Mouse (Mus musculus): ENCODE results near the gene Pard3b. TPM values are rescaled to one million over a fixed set of nuclear protein-coding genes. Genes with fewer than 3 reads are reported as not detected.

Gene Pard3b
- total and polyA plus RNA-seq, 2 experiments from 2014 or later: 4.4 to 6.1 TPM

- Histone ChIP-seq H3K4me1 (ENCODE audit: insufficient read depth) (peaks cover 6% of the 10 kb centered on the region; the same call in 1 of the 2 replicates), H3K9ac (no peak overlapping the region), H3K9me3 (ENCODE audit: low read length) (no peaks in the 10 kb centered on the region), H3K27ac (ENCODE audit: low read depth, low read length) (no peak overlapping the region; the same call in 1 of the 2 replicates), H3K4me2 (ENCODE audit: low read depth) (no peak overlapping the region), H3K36me3 (ENCODE audit: insufficient read depth) (no peaks in the 10 kb centered on the region), H3K27me3 (ENCODE audit: insufficient read depth, low read length) (no peaks in the 10 kb centered on the region), H3K4me3 (ENCODE audit: low read depth, low read length) (no peak overlapping the region)
- ATAC-seq (peak; percentile 83), DNase-seq (peak; percentile 73)
- WGBS: 38% methylated on average over 3 of the region's 3 CpGs
- TF ChIP-seq CTCF (IDR thresholded peaks at IDR 0.05; ENCODE audit: low read depth): no peak
These were observed 938.4 kb downstream of the Pard3b start for GRCm38 (mm10) chr1:62576939-62577590.

- no peak overlapping the region for H3K9ac ChIP-seq
- DNase-seq (no peak), ATAC-seq (no peak)
- no peaks in the 10 kb centered on the region for H3K36me3 ChIP-seq (ENCODE audit: insufficient read depth)
- no peak for TF ChIP-seq CTCF (IDR thresholded peaks at IDR 0.05; ENCODE audit: low read depth)
- 71% methylated on average over 7 of the region's 7 CpGs for WGBS
- peaks cover 9% of the 10 kb centered on the region; the same call in 1 of the 2 replicates for H3K4me1 ChIP-seq (ENCODE audit: insufficient read depth)
- H3K9me3 ChIP-seq (ENCODE audit: low read length): no peaks in the 10 kb centered on the region
- no peak overlapping the region for H3K4me3 ChIP-seq (ENCODE audit: low read depth, low read length)
- H3K27ac ChIP-seq (ENCODE audit: low read depth, low read length): no peak overlapping the region
- no peaks in the 10 kb centered on the region for H3K27me3 ChIP-seq (ENCODE audit: insufficient read depth, low read length)
- no peak overlapping the region for H3K4me2 ChIP-seq (ENCODE audit: low read depth)
These were observed 940.6 kb downstream of the Pard3b start for GRCm38 (mm10) chr1:62579024-62579765.

GRCm38 (mm10) chr1:62580314-62580935 lies 941.8 kb downstream of the Pard3b start:
- ATAC-seq: no peak
- 59% methylated on average over 4 of the region's 4 CpGs for WGBS

GRCm38 (mm10) chr1:62582476-62582875 lies 943.9 kb downstream of the Pard3b start:
- Histone ChIP-seq H3K4me2 (ENCODE audit: low read depth) (no peak overlapping the region), H3K9me3 (ENCODE audit: low read length) (no peaks in the 10 kb centered on the region), H3K27me3 (ENCODE audit: insufficient read depth, low read length) (no peaks in the 10 kb centered on the region), H3K4me1 (ENCODE audit: insufficient read depth) (peaks cover 3% of the 10 kb centered on the region; the same call in 1 of the 2 replicates), H3K36me3 (ENCODE audit: insufficient read depth) (no peaks in the 10 kb centered on the region), H3K9ac (no peak overlapping the region), H3K4me3 (ENCODE audit: low read depth, low read length) (no peak overlapping the region), H3K27ac (ENCODE audit: low read depth, low read length) (no peak overlapping the region)
- 38% methylated on average over 4 of the region's 4 CpGs for WGBS
- no peak for TF ChIP-seq CTCF (IDR thresholded peaks at IDR 0.05; ENCODE audit: low read depth)
- peak; percentile 85 for ATAC-seq
- DNase-seq: no peak

More at GRCm38 (mm10) chr1:62580314-62580935, 941.8 kb downstream of the Pard3b start:
- H3K4me3 ChIP-seq (ENCODE audit: low read depth, low read length): no peak overlapping the region
- H3K27me3 ChIP-seq (ENCODE audit: insufficient read depth, low read length): no peaks in the 10 kb centered on the region
- H3K4me1 ChIP-seq (ENCODE audit: insufficient read depth): peaks cover 9% of the 10 kb centered on the region; the same call in 1 of the 2 replicates
- no peaks in the 10 kb centered on the region for H3K9me3 ChIP-seq (ENCODE audit: low read length)
- no peak for TF ChIP-seq CTCF (IDR thresholded peaks at IDR 0.05; ENCODE audit: low read depth)
- H3K27ac ChIP-seq (ENCODE audit: low read depth, low read length): no peak overlapping the region
- H3K9ac ChIP-seq: no peak overlapping the region
- no peak overlapping the region for H3K4me2 ChIP-seq (ENCODE audit: low read depth)
- H3K36me3 ChIP-seq (ENCODE audit: insufficient read depth): no peaks in the 10 kb centered on the region
- DNase-seq: no peak

- 64% methylated on average over 6 of the region's 6 CpGs for WGBS
- Histone ChIP-seq H3K4me2 (ENCODE audit: low read depth) (no peak overlapping the region), H3K4me3 (ENCODE audit: low read depth, low read length) (no peak overlapping the region), H3K27ac (ENCODE audit: low read depth, low read length) (no peak overlapping the region), H3K36me3 (ENCODE audit: insufficient read depth) (no peaks in the 10 kb centered on the region), H3K27me3 (ENCODE audit: insufficient read depth, low read length) (no peaks in the 10 kb centered on the region), H3K9me3 (ENCODE audit: low read length) (no peaks in the 10 kb centered on the region), H3K9ac (no peak overlapping the region), H3K4me1 (ENCODE audit: insufficient read depth) (peaks cover 3% of the 10 kb centered on the region; the same call in 1 of the 2 replicates)
- no peak for TF ChIP-seq CTCF (IDR thresholded peaks at IDR 0.05; ENCODE audit: low read depth)
- ATAC-seq: no peak
- DNase-seq: no peak
These were observed 948.9 kb downstream of the Pard3b start for GRCm38 (mm10) chr1:62587536-62587935.

GRCm38 (mm10) chr1:62591296-62592031 lies 952.8 kb downstream of the Pard3b start:
- no peaks in the 10 kb centered on the region for H3K36me3 ChIP-seq (ENCODE audit: insufficient read depth)
- H3K4me1 ChIP-seq (ENCODE audit: insufficient read depth): no peaks in the 10 kb centered on the region
- TF ChIP-seq CTCF (IDR thresholded peaks at IDR 0.05; ENCODE audit: low read depth): no peak
- H3K27ac ChIP-seq (ENCODE audit: low read depth, low read length): no peak overlapping the region
- no peaks in the 10 kb centered on the region for H3K9me3 ChIP-seq (ENCODE audit: low read length)
- DNase-seq (no peak), ATAC-seq (no peak)
- H3K9ac ChIP-seq: no peak overlapping the region
- H3K27me3 ChIP-seq (ENCODE audit: insufficient read depth, low read length): no peaks in the 10 kb centered on the region
- 68% methylated on average over 6 of the region's 6 CpGs for WGBS
- no peak overlapping the region for H3K4me2 ChIP-seq (ENCODE audit: low read depth)
- no peak overlapping the region for H3K4me3 ChIP-seq (ENCODE audit: low read depth, low read length)

Measured in forebrain, postnatal 0 days (tissue).